Mouse (Mus musculus): ENCODE measurements around the gene Cryga. TPM values are rescaled to one million over a fixed set of nuclear protein-coding genes. Genes with fewer than 3 reads are reported as not detected.
"Not testable (repeated sequence)": the region's sequence is repeated elsewhere in the genome, so short reads cannot be mapped to it uniquely, and the experiment has no call there.

Gene Cryga
- polyA plus RNA-seq, 1 experiment: 1.4 TPM

DNA sequence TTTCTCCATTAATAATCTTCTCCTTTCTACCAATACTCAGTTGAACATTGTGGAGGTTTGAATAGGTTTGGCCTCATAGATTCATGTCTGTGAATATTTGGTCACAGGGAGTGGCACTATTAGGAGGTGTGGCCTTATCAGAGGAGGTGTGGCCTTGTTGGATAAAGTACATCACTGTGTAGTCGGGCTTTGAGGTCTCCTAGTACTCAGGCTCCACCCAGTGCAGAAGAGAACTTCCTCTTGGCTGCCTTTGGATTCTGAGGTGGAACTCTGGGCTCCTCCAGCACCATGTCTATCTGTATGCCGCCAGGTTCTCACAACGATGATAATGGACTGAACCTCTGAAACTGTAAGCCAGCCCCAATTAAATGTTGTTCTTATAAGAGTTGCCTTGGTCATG lies 6.2 kb downstream of the Cryga start:
- no peak for DNase-seq (ENCODE audit: extremely low spot score in 1 of 2, low spot score in 1 of 2)

DNA sequence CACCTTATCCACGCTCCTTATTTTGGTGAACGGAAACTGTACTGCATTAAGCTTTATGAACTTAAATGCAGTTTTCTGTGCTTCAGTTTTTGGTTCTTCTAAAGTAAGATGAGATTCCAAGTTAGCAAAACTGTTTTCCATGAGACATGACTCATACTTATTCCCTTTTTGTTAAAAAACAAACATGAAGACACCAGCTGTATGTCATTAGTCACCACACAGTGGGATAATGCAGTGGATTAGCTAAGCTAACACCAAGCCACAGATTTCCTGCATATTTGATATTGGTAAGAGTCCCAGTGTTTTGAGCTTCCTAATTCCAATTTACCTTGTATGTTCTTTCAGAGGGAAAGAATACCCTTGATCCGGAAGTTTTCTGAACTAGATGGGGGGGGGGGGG lies 11.6 kb downstream of the Cryga start:
- peak in 1 of 2 experiments; percentile 7 for DNase-seq (ENCODE audit: extremely low spot score in 1 of 2, low spot score in 1 of 2)

GRCm38 (mm10) chr1:65090370-65090769 lies 12.8 kb downstream of the Cryga start:
- no peak for DNase-seq (ENCODE audit: extremely low spot score in 1 of 2, low spot score in 1 of 2)

DNA sequence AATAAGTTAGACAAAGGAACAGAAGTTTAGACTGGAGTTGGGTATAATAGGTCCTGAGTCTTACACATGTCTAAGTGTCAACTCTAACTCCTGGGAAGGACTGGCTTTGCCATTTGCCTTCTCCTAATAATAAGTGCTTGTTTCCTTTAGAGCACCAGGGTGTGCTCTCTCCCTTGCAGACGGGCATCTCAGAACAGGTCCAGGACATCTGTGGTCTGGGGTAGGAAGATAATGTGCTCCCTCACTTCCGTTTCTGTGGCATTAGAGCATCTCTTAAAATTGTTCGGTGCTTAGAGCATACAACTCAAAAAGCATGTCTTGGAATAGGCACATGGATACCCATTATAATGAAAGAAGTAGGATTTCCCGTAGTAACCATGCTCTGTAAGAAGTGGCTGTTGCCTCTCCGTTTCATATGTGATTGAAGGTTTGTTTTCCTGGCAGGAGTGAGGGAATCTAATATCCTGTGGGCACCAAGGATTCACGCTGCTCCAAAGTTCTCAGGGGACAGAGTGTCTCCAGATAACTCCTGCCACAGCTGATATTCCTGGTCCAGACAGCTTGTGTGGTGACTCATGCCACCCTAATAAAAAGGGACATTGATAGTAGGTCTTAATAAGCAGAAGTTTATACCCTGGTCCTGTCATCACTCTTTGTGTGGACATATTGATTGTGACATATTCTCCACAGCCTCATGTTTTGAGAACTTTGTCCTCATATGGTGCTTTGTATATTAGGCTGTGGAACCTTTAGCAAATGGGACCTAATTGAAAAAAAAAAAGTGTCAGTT lies 14.4 kb downstream of the Cryga start:
- DNase-seq (ENCODE audit: extremely low spot score in 1 of 2, low spot score in 1 of 2): no peak

GRCm38 (mm10) chr1:65082188-65082587 lies 21.0 kb downstream of the Cryga start, which contains the start of gene Crygb:
Gene Crygb, minus strand, starts transcription at chr1:65082288.
- DNase-seq (ENCODE audit: extremely low spot score in 1 of 2, low spot score in 1 of 2): no peak

DNA sequence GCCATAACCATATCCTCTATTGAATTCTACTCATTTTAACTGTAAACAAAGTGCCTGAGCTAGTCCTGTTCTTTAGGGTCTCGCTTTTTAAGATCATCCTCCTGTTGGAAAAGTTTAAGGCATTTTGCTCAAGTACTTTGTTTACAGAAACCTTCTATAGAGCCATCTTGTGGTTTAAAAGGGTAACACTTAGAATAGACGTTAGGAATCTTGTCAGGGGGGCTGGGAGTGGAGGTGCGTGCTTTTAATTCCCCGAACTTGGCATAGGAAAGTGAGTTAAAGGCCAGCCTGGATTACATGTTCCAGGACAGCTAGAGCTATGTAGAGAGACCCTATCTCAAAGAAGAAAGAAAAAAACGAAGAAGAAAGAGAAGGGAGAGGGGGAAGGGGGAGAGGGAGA lies 27.6 kb downstream of the Cryga start:
- peak in 1 of 2 experiments; percentile 7 for DNase-seq (ENCODE audit: extremely low spot score in 1 of 2, low spot score in 1 of 2)

- no peak for DNase-seq (ENCODE audit: extremely low spot score in 1 of 2, low spot score in 1 of 2)
Measured at GRCm38 (mm10) chr1:65073589-65073988, 29.6 kb downstream of the Cryga start, which contains the start of gene Crygc. Gene Crygc, minus strand, starts transcription at chr1:65073689.

DNA sequence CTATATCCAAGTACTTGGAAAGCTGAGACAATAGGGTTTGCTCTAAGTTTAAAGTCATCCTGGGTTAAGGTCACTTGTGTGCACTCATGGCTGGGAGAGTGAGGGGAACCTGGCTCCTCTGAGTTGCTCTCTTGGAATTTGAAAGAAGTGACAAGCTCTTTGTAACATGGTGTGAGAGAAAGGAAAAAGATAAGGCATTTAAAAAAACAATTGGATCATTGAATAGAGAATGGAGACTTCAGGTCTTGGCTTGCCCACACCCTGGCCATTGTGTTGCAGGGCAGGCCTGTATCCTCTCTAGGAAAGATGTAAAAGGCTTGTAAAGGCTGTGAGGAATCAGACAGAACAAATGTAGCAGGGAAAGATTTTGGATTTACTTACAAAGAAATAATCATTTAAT lies 35.3 kb downstream of the Cryga start:
- no peak for DNase-seq (ENCODE audit: extremely low spot score in 1 of 2, low spot score in 1 of 2)

DNA sequence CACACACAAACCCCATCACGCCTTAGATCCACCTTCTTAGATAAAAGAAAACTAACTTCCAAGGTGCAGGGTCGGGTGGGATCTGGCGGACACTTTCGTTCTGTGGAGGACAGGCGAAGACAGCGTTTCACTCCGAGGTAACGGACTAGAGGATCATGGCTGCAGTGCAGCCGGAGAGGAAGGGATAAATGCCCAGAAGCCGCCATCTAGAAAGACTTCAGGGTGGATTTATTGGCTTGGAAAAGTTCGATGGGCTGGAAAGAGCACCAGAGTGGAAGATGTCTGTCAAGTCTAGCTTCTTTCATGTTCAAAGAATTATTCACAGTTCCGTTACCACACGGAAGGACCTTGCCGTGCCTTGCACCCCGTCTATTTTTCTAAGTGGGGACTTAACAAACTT lies 39.0 kb downstream of the Cryga start:
- DNase-seq (ENCODE audit: extremely low spot score in 1 of 2, low spot score in 1 of 2): no peak

- DNase-seq (ENCODE audit: extremely low spot score in 1 of 2, low spot score in 1 of 2): no peak
Measured at GRCm38 (mm10) chr1:65063352-65063751, 39.8 kb downstream of the Cryga start, which contains the start of gene Crygd. Gene Crygd, minus strand, starts transcription at chr1:65063452.

DNA sequence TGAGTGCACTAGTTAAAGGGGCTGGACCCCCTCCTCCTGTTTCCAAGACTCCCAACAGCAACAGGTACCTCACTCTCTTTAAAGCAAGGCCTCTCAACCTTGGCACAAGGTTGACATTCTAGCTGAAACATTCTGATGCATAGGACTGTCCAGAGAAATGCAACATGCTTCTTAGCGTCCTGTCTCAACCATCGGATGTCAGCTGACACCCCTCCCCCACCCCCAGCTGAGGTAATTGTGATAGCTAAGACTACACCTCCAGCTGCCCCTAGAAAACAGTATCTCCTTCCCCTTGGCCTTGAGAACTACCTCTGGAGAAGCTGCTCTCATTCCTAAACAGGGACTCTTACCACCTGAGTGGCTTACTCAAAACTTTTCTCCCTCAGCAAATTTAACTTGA lies 51.0 kb downstream of the Cryga start:
- no peak for DNase-seq (ENCODE audit: extremely low spot score in 1 of 2, low spot score in 1 of 2)

GRCm38 (mm10) chr1:65051696-65052095 lies 51.5 kb downstream of the Cryga start:
- no peak for DNase-seq (ENCODE audit: extremely low spot score in 1 of 2, low spot score in 1 of 2)

GRCm38 (mm10) chr1:65050952-65051351 lies 52.2 kb downstream of the Cryga start, which contains the start of gene Cryge:
Gene Cryge, minus strand, starts transcription at chr1:65051149.
- not testable (repeated sequence) for DNase-seq (ENCODE audit: extremely low spot score in 1 of 2, low spot score in 1 of 2)

Other genes with a start within 250 kb of the Cryga start
- 13.3 and 15.1 TPM in 2 replicates for gene Plekhm3, start 146.5 kb downstream of the Cryga start, polyA plus RNA-seq (2012; rRNA removed)
- gene Akr1cl, start 70.6 kb downstream of the Cryga start, polyA plus RNA-seq (2012; rRNA removed): not detected in 2 replicates
- not detected in 2 replicates for gene Cryge, start 52.2 kb downstream of the Cryga start, polyA plus RNA-seq (2012; rRNA removed)
- not detected in 2 replicates for gene Crygd, start 39.9 kb downstream of the Cryga start, polyA plus RNA-seq (2012; rRNA removed)
- gene Crygc, start 29.7 kb downstream of the Cryga start, polyA plus RNA-seq (2012; rRNA removed): not detected in 2 replicates
- gene Crygb, start 21.1 kb downstream of the Cryga start, polyA plus RNA-seq (2012; rRNA removed): not detected in 2 replicates
- gene Gm28845, start 16.2 kb upstream of the Cryga start, polyA plus RNA-seq (2012; rRNA removed): 0.99 and 1.9 TPM in 2 replicates
- 7.1 and 9.2 TPM in 2 replicates for gene D630023F18Rik, start 19.8 kb upstream of the Cryga start, polyA plus RNA-seq (2012; rRNA removed)
- 38.6 and 47.7 TPM in 2 replicates for gene Idh1, start 83.1 kb upstream of the Cryga start, polyA plus RNA-seq (2012; rRNA removed)
- 12.1 and 13.9 TPM in 2 replicates for gene Pikfyve, start 83.3 kb upstream of the Cryga start, polyA plus RNA-seq (2012; rRNA removed)
- 0.74 and 1.9 TPM in 2 replicates for gene Pth2r, start 178.7 kb upstream of the Cryga start, polyA plus RNA-seq (2012; rRNA removed)